Mouse (Mus musculus): ENCODE results near the gene Kif23. TPM values are rescaled to one million over a fixed set of nuclear protein-coding genes. Genes with fewer than 3 reads are reported as not detected.
A peak's percentile ranks its signal among the peaks of the same experiment; 100 is the strongest.

Kif23 gene
- polyA plus RNA-seq, 1 experiment from 2014 or later, result 121 TPM

DNA sequence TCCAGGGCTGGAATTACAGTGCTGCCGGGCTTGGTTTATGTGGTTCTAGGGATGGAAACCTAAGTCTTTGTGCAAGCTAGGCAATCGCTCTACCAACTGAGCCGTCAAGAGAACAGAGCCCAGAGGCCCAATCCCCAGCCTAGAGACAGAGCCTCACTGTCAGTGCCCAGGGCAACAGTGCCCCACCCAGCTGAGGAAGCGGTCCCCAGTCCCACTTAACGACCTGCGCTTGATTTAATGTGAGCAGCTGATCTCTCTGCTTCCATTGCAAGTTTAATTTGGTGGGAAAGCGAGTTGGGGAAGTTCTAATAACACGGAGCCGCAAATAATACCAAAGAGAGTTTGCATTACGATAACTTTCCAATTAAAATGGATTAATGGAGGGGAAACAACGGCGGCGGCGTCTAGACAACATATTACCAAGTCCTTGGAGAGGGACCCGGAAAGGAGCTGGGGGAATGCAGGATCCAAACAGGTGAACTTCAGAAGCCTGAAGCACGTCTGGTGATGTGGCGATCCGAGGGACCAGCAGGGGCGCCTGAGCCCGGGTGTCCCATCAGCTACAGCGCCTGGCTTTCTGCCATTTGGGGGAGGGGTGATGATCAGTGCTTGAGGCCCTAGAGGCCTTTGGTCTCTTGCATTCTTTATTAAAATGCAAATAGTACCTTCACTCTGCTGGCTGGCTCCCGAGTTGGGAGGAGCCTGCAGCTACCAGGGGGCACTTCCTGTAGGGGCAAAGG, 69.0 kb downstream of the Kif23 start:
- Histone ChIP-seq H3K4me1 (replicated peaks) (peaks cover 58% of the 10 kb centered on the region), H3K27ac (no peak overlapping the region), H3K9me3 (no peaks in the 10 kb centered on the region), H3K9ac (replicated peaks) (no peak overlapping the region), H3K27me3 (peaks cover 6% of the 10 kb centered on the region; the same call in 1 of the 2 replicates), H3K36me3 (no peaks in the 10 kb centered on the region), H3K4me3 (replicated peaks) (no peak overlapping the region), H3K4me2 (peak overlapping the region; percentile 33)
- 10% methylated on average over 22 of the region's 22 CpGs for WGBS
- no peak for ATAC-seq (ENCODE audit: insufficient number of reproducible peaks, insufficient read depth, low FRiP score, low TSS enrichment, low read depth)

- no peaks in the 10 kb centered on the region for H3K9me3 ChIP-seq
- no peak overlapping the region for H3K9ac ChIP-seq (replicated peaks)
- peak overlapping the region; percentile 79 for H3K27ac ChIP-seq
- peaks cover 62% of the 10 kb centered on the region for H3K4me1 ChIP-seq (replicated peaks)
- H3K27me3 ChIP-seq, result peaks cover 12% of the 10 kb centered on the region; the same call in 1 of the 2 replicates
- no peak for ATAC-seq (ENCODE audit: insufficient number of reproducible peaks, insufficient read depth, low FRiP score, low TSS enrichment, low read depth)
- no peak overlapping the region for H3K4me2 ChIP-seq
- no peaks in the 10 kb centered on the region for H3K36me3 ChIP-seq
- H3K4me3 ChIP-seq (replicated peaks), result no peak overlapping the region
- WGBS, result 6% methylated on average over 8 of the region's 8 CpGs
Observed at GRCm38 (mm10) chr9:61873325-61873724, 73.2 kb downstream of the Kif23 start.

DNA sequence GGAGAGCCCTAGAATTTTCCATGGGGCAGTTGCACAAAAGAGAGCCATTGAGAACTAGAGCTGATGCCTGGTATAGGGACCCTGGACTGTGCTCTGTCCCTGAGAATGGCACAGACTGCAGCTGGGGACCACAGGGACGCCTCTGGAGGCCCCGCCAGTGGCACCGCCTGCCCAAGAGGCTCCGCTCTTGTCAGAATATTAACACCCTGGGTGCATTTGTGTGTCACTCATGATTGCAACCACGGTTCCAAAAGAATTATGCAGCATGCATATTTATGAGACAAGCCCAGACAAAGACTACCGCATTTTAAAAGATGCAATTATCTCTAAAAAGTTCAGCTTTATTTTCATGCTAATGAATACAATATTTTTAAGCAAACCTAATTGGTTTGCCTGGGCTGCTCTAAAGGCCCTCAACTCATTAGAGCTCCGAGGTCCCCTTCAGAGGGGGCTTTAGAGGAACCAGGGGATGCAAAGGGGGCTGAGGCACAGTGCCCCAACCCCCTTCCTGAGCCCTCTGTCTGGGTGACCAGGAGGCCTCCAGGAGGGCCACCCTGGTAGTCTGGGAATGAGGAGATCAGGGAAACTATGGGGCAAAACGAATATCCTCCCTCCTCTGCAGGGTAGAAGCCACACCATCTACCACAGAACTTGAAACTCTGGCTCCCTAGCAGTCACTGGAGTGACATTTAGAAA, 74.2 kb downstream of the Kif23 start:
- WGBS, result 40% methylated on average over 8 of the region's 8 CpGs
- H3K9ac ChIP-seq (replicated peaks), result no peak overlapping the region; the same call in 1 of the 2 replicates
- peak overlapping the region; percentile 79 for H3K27ac ChIP-seq
- ATAC-seq (ENCODE audit: insufficient number of reproducible peaks, insufficient read depth, low FRiP score, low TSS enrichment, low read depth), result no peak
- no peak overlapping the region for H3K4me3 ChIP-seq (replicated peaks)
- peaks cover 12% of the 10 kb centered on the region; the same call in 1 of the 2 replicates for H3K27me3 ChIP-seq
- H3K4me1 ChIP-seq (replicated peaks), result peaks cover 53% of the 10 kb centered on the region
- H3K9me3 ChIP-seq, result no peaks in the 10 kb centered on the region
- no peak overlapping the region for H3K4me2 ChIP-seq
- H3K36me3 ChIP-seq, result no peaks in the 10 kb centered on the region

GRCm38 (mm10) chr9:61871839-61872238, 74.7 kb downstream of the Kif23 start:
- no peaks in the 10 kb centered on the region for H3K9me3 ChIP-seq
- 79% methylated on average over 6 of the region's 6 CpGs for WGBS
- H3K4me1 ChIP-seq (replicated peaks), result peaks cover 48% of the 10 kb centered on the region
- no peak for ATAC-seq (ENCODE audit: insufficient number of reproducible peaks, insufficient read depth, low FRiP score, low TSS enrichment, low read depth)
- H3K4me2 ChIP-seq, result no peak overlapping the region
- no peak overlapping the region for H3K4me3 ChIP-seq (replicated peaks)
- peak overlapping the region; percentile 41; the same call in 1 of the 2 replicates for H3K27ac ChIP-seq
- H3K36me3 ChIP-seq, result no peaks in the 10 kb centered on the region
- H3K9ac ChIP-seq (replicated peaks), result no peak overlapping the region
- H3K27me3 ChIP-seq, result peaks cover 8% of the 10 kb centered on the region; the same call in 1 of the 2 replicates

- H3K9ac ChIP-seq (replicated peaks), result no peak overlapping the region
- ATAC-seq (ENCODE audit: insufficient number of reproducible peaks, insufficient read depth, low FRiP score, low TSS enrichment, low read depth), result no peak
- H3K36me3 ChIP-seq, result no peaks in the 10 kb centered on the region
- peaks cover 5% of the 10 kb centered on the region; the same call in 1 of the 2 replicates for H3K27me3 ChIP-seq
- no peak overlapping the region for H3K27ac ChIP-seq
- 74% methylated on average over 11 of the region's 11 CpGs for WGBS
- no peak overlapping the region for H3K4me3 ChIP-seq (replicated peaks)
- H3K9me3 ChIP-seq, result peaks cover 6% of the 10 kb centered on the region; the same call in 1 of the 2 replicates
- H3K4me1 ChIP-seq (replicated peaks), result peaks cover 18% of the 10 kb centered on the region
- H3K4me2 ChIP-seq, result no peak overlapping the region
Observed at GRCm38 (mm10) chr9:61867659-61868058, 78.9 kb downstream of the Kif23 start.

Other genes starting within 250 kb of the Kif23 start
- 1,045 and 1,109 TPM in 2 replicates for gene Rplp1, start 32.2 kb downstream of the Kif23 start, polyA plus RNA-seq (2016; fragmentation: Nextera tagmentation; extraction: Ambion mirVana)
- 2.0 and 2.2 TPM in 2 replicates for gene Paqr5, start 80.1 kb upstream of the Kif23 start, polyA plus RNA-seq (2016; fragmentation: Nextera tagmentation; extraction: Ambion mirVana)
- 27.9 and 32.6 TPM in 2 replicates for gene Glce, start 175.9 kb upstream of the Kif23 start, polyA plus RNA-seq (2016; fragmentation: Nextera tagmentation; extraction: Ambion mirVana)

Data from limb, embryonic 12.5 days (tissue).